Mouse (Mus musculus) midbrain, embryonic 11.5 days (tissue): ENCODE results near the gene Vps37d. TPM values are rescaled to one million over a fixed set of nuclear protein-coding genes. Genes with fewer than 3 reads are reported as not detected.
"Not testable (repeated sequence)": the region's sequence is repeated elsewhere in the genome, so short reads cannot be mapped to it uniquely, and the experiment has no call there.

ENCODE experiments used
- ATAC-seq: fragments of 200-750 bp; cut with Nextera tagmentation; 2 replicates; pipeline ENCODE4 v1.8.0; 2017; ENCODE audit warnings: moderate TSS enrichment, moderate library complexity; ENCODE audit not compliant: low FRiP score
- DNase-seq: peaks from one replicate; pipeline ENCODE4 v3.0.0; 2015; ENCODE audit warnings: low spot score; ENCODE audit errors: missing footprints
- H3K27ac ChIP-seq: fragments of 300-500 bp; sonication (generic); 2 replicates; pipeline ENCODE4 v1.5.1; 2014; ENCODE audit warnings: low read depth, low read length
- H3K27me3 ChIP-seq: fragments of 300-500 bp; sonication (generic); 2 replicates; pipeline ENCODE4 v1.6.1; 2014; ENCODE audit warnings: mild to moderate bottlenecking, low read length, moderate library complexity, mixed read lengths; ENCODE audit not compliant: control insufficient read depth, insufficient read depth
- H3K36me3 ChIP-seq: fragments of 300-500 bp; sonication (generic); 2 replicates; pipeline ENCODE4 v1.6.1; 2014; ENCODE audit warnings: mild to moderate bottlenecking, low read length, moderate library complexity, mixed read lengths; ENCODE audit not compliant: control insufficient read depth, insufficient read depth
- H3K4me1 ChIP-seq: fragments of 300-500 bp; sonication (generic); 2 replicates; pipeline ENCODE4 v1.6.1; 2014; ENCODE audit warnings: low read length; ENCODE audit not compliant: control insufficient read depth, insufficient read depth
- H3K4me2 ChIP-seq: fragments of 300-500 bp; sonication (generic); 2 replicates; pipeline ENCODE4 v1.6.1; 2014; ENCODE audit warnings: mild to moderate bottlenecking, moderate library complexity
- H3K4me3 ChIP-seq: fragments of 300-500 bp; sonication (generic); 2 replicates; pipeline ENCODE4 v1.5.1; 2014; ENCODE audit warnings: low read depth, low read length
- H3K9ac ChIP-seq: fragments of 300-500 bp; sonication (generic); 2 replicates; pipeline ENCODE4 v1.6.1; 2014; ENCODE audit warnings: low read length
- H3K9me3 ChIP-seq: fragments of 300-500 bp; sonication (generic); 2 replicates; pipeline ENCODE4 v1.6.1; 2016; ENCODE audit warnings: low read length; ENCODE audit not compliant: control insufficient read depth
- WGBS: fragments of 180-500 bp; shearing (Covaris S2); extraction: QIAGEN DNeasy Blood & Tissue Kit; methylation state at CpG from one replicate; pipeline ENCODE4 v1.1.7; 2014; 5-methylcytosine and 5-hydroxymethylcytosine counted together
- polyA plus RNA-seq: library from polyadenylated mRNA; unstranded; fragments of >200 nt; fragmentation: Nextera tagmentation; extraction: Ambion mirVana; gene quantifications from 2 replicates; pipeline ENCODE4 v1.2.1, GENCODE M21; 2014

Gene Vps37d
- polyA plus RNA-seq, 1 experiment from 2014 or later: 9.6 TPM

DNA sequence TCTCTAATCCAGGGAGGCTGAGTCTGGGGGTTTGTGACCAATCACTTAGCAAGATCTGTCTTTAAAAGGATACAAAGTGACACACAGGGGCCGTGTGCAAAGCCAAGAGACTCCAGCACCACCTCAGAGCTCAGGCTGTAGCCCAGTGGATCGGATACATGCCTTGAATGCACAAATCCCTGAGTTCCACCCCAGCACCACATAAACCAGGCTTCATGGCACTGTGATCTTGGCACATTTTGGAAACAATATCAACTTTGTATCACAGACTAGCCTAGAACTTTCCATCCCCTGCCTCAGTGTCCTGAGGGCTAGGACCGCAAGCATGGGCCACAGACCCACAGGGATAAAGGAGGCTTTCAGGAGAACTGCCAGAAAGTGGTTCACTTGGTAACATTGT is 12.1 kb downstream of the Vps37d start:
- no peak overlapping the region for H3K4me2 ChIP-seq
- WGBS: 95% methylated on average over 3 of the region's 3 CpGs
- H3K36me3 ChIP-seq: no peaks in the 10 kb centered on the region; the same call in 1 of the 2 replicates
- H3K4me3 ChIP-seq: 0 out of 2 replicates have a peak overlapping the region, but pooled peaks have one; percentile 7
- no peak overlapping the region for H3K27ac ChIP-seq
- DNase-seq: no peak
- H3K27me3 ChIP-seq: no peaks in the 10 kb centered on the region
- no peak overlapping the region for H3K9ac ChIP-seq
- no peak for ATAC-seq
- H3K9me3 ChIP-seq: no peaks in the 10 kb centered on the region
- H3K4me1 ChIP-seq: peaks cover 8% of the 10 kb centered on the region; the same call in 1 of the 2 replicates

DNA sequence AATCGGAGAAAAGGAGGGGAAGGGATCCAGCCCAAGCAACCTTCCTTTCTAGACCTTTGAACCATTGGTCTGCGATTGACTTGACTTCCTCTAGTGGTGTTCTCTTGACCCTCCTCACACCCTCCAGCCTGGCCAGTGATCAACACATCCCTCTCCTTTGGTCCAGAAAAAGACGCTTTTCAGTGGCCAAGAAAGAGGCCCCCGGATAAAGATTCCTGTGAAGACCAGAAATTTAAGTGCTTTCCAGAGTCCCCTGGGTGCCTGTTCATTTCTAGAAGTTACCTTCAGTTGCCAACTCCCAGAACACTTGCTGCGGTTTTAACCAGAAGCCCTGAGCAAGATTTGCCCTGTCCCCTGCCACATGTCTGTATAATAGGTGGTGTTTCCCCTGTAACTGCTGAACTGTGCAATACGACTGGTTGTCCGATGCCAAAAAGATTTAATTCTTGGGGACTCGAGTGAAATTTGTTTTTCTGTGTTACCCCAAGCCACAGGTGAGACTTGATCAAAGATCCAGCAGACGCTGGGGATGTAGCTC is 13.1 kb downstream of the Vps37d start, which contains the start of gene Bud23:
Bud23 (minus strand) TSS at position 51 of the 538 bp plus-strand sequence.
- Histone ChIP-seq H3K4me3 (peak within 1 kb of the TSS; percentile 93), H3K9ac (peak within 1 kb of the TSS; percentile 86), H3K4me2 (peak within 1 kb of the TSS; percentile 97), H3K27ac (peak within 1 kb of the TSS; percentile 35; the same call in 1 of the 2 replicates)
- H3K9me3 ChIP-seq, H3K4me1 ChIP-seq, H3K36me3 ChIP-seq, ATAC-seq, H3K27me3 ChIP-seq: not testable (repeated sequence)
- WGBS: 75% methylated on average over 9 of the region's 9 CpGs
- peak; percentile 51 for DNase-seq

DNA sequence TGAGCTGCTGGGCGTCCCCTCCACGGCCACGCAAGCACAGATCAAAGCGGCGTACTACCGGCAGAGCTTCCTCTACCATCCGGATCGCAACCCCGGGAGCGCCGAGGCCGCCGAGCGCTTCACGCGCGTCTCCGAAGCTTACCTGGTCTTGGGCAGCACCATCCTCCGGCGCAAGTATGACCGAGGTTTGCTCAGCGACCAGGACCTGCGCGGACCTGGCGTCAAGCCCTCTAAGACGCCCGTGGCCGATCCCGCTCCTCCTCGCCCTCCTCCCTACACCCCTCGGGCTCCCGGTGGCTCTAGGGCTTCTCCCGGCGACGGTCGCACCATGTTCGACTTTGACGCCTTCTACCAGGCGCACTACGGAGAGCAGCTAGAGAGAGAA is 13.7 kb downstream of the Vps37d start:
- Histone ChIP-seq H3K4me1 (peaks cover 8% of the 10 kb centered on the region; the same call in 1 of the 2 replicates), H3K4me3 (peak overlapping the region; percentile 93), H3K27me3 (no peaks in the 10 kb centered on the region), H3K27ac (peak overlapping the region; percentile 35; the same call in 1 of the 2 replicates), H3K9me3 (no peaks in the 10 kb centered on the region), H3K36me3 (peaks cover 4% of the 10 kb centered on the region; the same call in 1 of the 2 replicates), H3K4me2 (peak overlapping the region; percentile 97), H3K9ac (peak overlapping the region; percentile 86)
- under 1% methylated on average over 40 of the region's 40 CpGs for WGBS
- DNase-seq (no peak), ATAC-seq (peak; percentile 67)

DNA sequence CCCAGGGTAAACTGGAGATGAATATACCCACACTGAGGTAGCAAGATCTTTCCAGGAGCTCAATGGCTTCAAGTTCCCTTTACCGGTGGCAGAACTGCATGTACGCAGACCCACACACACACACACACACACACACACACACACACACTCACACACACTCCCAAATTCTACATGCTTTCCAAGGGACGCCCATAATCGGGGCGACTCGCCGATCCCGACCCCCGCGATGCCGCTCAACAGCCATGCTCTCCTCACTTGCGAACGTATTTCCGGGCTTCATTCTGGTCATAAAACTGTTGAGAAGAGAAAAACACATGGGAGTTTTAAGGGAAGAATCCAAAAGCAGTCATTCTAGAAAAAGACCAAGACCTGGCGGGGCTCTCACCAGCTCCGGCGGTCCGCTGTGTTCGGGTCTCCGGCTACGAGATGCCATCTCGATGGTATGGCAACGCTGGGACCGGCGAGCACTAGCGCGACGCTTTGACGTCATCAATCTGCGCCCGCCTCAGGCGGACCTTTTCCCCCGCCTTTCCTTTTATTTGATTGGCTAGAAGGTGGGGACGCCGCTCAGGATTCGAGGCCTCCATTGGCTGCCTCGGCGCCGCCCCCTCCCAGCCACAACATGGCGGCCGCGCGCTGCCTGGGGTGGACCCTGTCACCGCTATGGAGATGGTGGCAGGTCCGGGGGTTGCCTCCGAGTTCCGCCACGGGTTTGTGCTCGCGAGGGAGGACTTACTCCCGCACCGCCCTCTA is 14.3 kb downstream of the Vps37d start, which contains the start of gene Dnajc30:
Dnajc30 (plus strand) TSS at position 574 of the 753 bp plus-strand sequence.
- H3K9me3 ChIP-seq: no peaks in the 10 kb centered on the region
- peak; percentile 96 for ATAC-seq
- H3K36me3 ChIP-seq: peaks cover 4% of the 10 kb centered on the region; the same call in 1 of the 2 replicates
- peak within 1 kb of the TSS; percentile 35; the same call in 1 of the 2 replicates for H3K27ac ChIP-seq
- peak within 1 kb of the TSS; percentile 93 for H3K4me3 ChIP-seq
- under 1% methylated on average over 52 of the region's 52 CpGs for WGBS
- H3K4me2 ChIP-seq: peak within 1 kb of the TSS; percentile 97
- no peaks in the 10 kb centered on the region for H3K27me3 ChIP-seq
- peaks cover 8% of the 10 kb centered on the region; the same call in 1 of the 2 replicates for H3K4me1 ChIP-seq
- H3K9ac ChIP-seq: peak within 1 kb of the TSS; percentile 86
- peak; percentile 100 for DNase-seq

DNA sequence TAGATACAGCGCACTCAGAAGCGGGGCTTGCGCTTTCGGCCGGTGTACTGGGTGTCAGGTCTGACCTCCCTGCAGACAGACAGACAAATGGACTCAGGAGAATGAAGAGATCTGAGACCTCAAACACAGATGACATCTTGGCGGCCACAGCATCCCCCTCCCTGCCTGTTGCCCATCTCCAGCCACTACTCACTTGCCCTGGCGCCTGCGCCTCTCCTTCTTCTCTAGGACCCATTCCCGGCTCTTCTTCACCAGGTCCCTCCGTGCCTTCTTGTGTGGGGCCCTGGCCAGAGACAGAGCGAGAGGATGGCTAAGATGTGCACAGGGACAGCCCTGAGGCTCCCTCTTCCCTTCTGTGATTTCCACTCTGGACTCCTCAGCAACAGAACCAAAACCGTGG is 24.7 kb downstream of the Vps37d start:
- no peaks in the 10 kb centered on the region for H3K9me3 ChIP-seq
- no peak overlapping the region for H3K4me2 ChIP-seq
- ATAC-seq: no peak
- H3K27ac ChIP-seq: no peak overlapping the region
- DNase-seq: peak; percentile 70
- WGBS: 89% methylated on average over 12 of the region's 12 CpGs
- H3K4me3 ChIP-seq: no peak overlapping the region
- peaks cover 11% of the 10 kb centered on the region for H3K36me3 ChIP-seq
- no peaks in the 10 kb centered on the region for H3K27me3 ChIP-seq
- no peaks in the 10 kb centered on the region for H3K4me1 ChIP-seq
- no peak overlapping the region for H3K9ac ChIP-seq

DNA sequence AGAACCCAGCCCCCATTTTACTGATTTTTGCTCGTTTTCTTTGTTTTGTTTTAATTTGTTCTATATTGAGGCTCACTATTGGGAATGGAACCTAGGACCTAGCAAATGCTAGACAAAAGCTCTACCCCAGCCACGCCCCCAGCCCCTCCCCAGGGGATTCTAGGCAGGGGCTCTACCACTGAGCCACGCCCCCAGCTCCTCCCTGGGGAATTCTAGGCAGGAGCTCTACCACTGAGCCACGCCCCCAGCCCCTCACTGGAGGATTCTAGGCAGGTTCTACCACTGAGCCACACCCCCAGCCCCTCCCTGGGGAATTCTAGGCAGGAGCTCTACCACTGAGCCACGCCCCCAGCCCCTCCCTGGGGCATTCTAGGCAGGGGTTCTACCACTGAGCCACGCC is 28.8 kb downstream of the Vps37d start:
- not testable (repeated sequence) for H3K27ac ChIP-seq, H3K4me2 ChIP-seq, H3K9ac ChIP-seq, H3K27me3 ChIP-seq, H3K4me3 ChIP-seq, H3K4me1 ChIP-seq, H3K9me3 ChIP-seq, DNase-seq, H3K36me3 ChIP-seq, ATAC-seq
- 81% methylated on average over 6 of the region's 6 CpGs for WGBS

DNA sequence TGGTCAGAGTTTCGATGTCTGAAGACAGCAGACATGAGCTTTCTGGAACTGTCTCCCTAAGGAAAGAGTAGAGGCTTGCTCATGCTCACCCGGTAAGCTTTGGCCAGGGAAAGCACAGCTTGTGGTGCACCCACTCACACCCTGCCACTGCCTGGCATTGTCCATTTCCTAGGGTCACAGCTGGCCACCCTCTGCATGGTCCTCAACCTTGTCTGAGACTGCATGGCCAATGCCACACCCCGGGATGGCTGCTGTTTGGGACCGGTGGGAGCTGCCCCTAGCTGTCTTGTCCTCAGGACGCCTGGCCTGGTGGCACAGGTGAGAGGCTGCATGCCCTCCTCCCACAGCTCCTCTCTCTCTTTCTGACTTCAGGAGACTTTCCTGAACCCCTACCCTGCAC is 29.5 kb downstream of the Vps37d start:
- DNase-seq: no peak
- Histone ChIP-seq H3K27me3 (no peaks in the 10 kb centered on the region), H3K4me3 (no peak overlapping the region), H3K4me2 (no peak overlapping the region), H3K4me1 (no peaks in the 10 kb centered on the region), H3K36me3 (peaks cover 2% of the 10 kb centered on the region; the same call in 1 of the 2 replicates), H3K9me3 (no peaks in the 10 kb centered on the region), H3K27ac (no peak overlapping the region), H3K9ac (no peak overlapping the region)
- WGBS: 93% methylated on average over 5 of the region's 5 CpGs
- ATAC-seq: no peak

DNA sequence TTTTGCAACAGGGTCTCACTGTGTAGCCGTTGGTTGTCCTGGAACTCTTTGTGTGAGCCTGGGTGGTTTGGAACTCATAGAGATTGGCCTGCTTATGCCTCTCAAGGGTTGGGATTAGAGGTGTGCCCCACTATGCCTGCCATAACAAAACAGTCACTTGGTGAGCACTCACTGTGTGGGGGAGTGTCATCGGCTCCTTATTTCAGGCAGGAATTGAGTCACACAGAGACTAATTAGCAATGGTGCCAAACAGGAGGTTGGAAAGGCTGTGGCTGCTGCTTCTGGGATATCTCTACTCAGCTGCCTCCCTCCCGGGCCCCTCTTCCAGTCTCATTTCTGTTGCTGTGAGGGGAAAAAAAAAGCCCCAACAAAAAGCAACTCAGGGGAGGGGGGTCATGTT is 33.5 kb downstream of the Vps37d start:
- peaks cover 2% of the 10 kb centered on the region; the same call in 1 of the 2 replicates for H3K36me3 ChIP-seq
- ATAC-seq: no peak
- H3K4me1 ChIP-seq: no peaks in the 10 kb centered on the region
- H3K4me3 ChIP-seq: no peak overlapping the region
- no peak overlapping the region for H3K4me2 ChIP-seq
- no peak overlapping the region for H3K27ac ChIP-seq
- no peak for DNase-seq
- no peaks in the 10 kb centered on the region for H3K9me3 ChIP-seq
- WGBS: 95% methylated on average over 3 of the region's 3 CpGs
- H3K9ac ChIP-seq: no peak overlapping the region
- H3K27me3 ChIP-seq: no peaks in the 10 kb centered on the region
